In genomic region chr11:19923888-19924756, GRCm38 (mm10) we compare ENCODE assay signal across 8 mouse cellular contexts. TPM values are rescaled to one million over a fixed set of nuclear protein-coding genes. Genes with fewer than 3 reads are reported as not detected.
DNase-seq lines count a peak whose midpoint lies in the region; ATAC-seq and TF ChIP-seq lines count a peak whose summit lies in the region.

Gene Spred2 (plus strand): TSS chr11:19924375.

- no peaks in the 10 kb centered on the region for H3K9me3 ChIP-seq in embryonic facial prominence, embryonic 15.5 days (replicated peaks)

- under 1% methylated on average over 57 of the region's 57 CpGs for WGBS in bone marrow, adult 2 months
- under 1% methylated on average over 54 of the region's 57 CpGs for WGBS in embryonic facial prominence, embryonic 15.5 days

- H3K4me3 ChIP-seq in bone marrow, adult 2 months (replicated peaks; ENCODE audit: control insufficient read depth, low read depth, low read length), result peak within 1 kb of the TSS; percentile 79
- peak within 1 kb of the TSS; percentile 94 for H3K4me3 ChIP-seq in embryonic facial prominence, embryonic 15.5 days (replicated peaks)

- TF ChIP-seq CTCF in bone marrow, adult 2 months (IDR thresholded peaks at IDR 0.05; ENCODE audit: control insufficient read depth, insufficient read depth, low read length), result no peak

- DNase-seq in A20 (ENCODE audit: low read depth, low spot score) (peak; percentile 84), liver (peak; percentile 83)
- peak; percentile 93 for DNase-seq in heart, adult 8-10 months (ENCODE audit: low spot score)
- peak; percentile 96 for DNase-seq in kidney, adult 9 months
- DNase-seq in spleen, postnatal 4 days (ENCODE audit: low spot score in 2 of 2), result peak; percentile 74 to 87

- H3K4me1 ChIP-seq in bone marrow, adult 2 months (ENCODE audit: control insufficient read depth, insufficient read depth, low read length), result peaks cover 3% of the 10 kb centered on the region
- peaks cover 27% of the 10 kb centered on the region for H3K4me1 ChIP-seq in embryonic facial prominence, embryonic 15.5 days

- peak within 1 kb of the TSS; percentile 86 for H3K9ac ChIP-seq in embryonic facial prominence, embryonic 15.5 days

- H3K27me3 ChIP-seq in embryonic facial prominence, embryonic 15.5 days, result no peaks in the 10 kb centered on the region

- ATAC-seq in embryonic facial prominence, embryonic 15.5 days (ENCODE audit: insufficient number of reproducible peaks, low FRiP score, low TSS enrichment, low read depth), result peak; percentile 81
- ATAC-seq in monocyte, adult 5-6 weeks (replicated peaks; ENCODE audit: insufficient number of reproducible peaks, low FRiP score, low TSS enrichment, poor library complexity, severe bottlenecking), result peak; percentile 60

- H3K4me2 ChIP-seq in embryonic facial prominence, embryonic 15.5 days (replicated peaks), result peak within 1 kb of the TSS; percentile 82

- peak within 1 kb of the TSS; percentile 84 for H3K27ac ChIP-seq in bone marrow, adult 2 months (ENCODE audit: control insufficient read depth, insufficient read depth, low read depth, low read length, poor library complexity)
- H3K27ac ChIP-seq in embryonic facial prominence, embryonic 15.5 days (replicated peaks), result peak within 1 kb of the TSS; percentile 96

- no peak for TF ChIP-seq POLR2A in bone marrow, adult 2 months (IDR thresholded peaks at IDR 0.05; ENCODE audit: borderline replicate concordance, control insufficient read depth, low read depth, low read length)

- H3K36me3 ChIP-seq in embryonic facial prominence, embryonic 15.5 days, result no peaks in the 10 kb centered on the region

RNA-seq across cellular contexts. Expression of gene Spred2, which starts in this region (rescaled TPM):
- 3.5 and 7.1 TPM in 2 replicates for polyA plus RNA-seq in bone marrow, adult 2 months (2011; ENCODE audit: insufficient read depth, insufficient read length, low replicate concordance, missing spikeins)
- 8.5 and 9.7 TPM in 2 replicates for polyA plus RNA-seq in embryonic facial prominence, embryonic 15.5 days (2015; fragmentation: Nextera tagmentation; extraction: Ambion mirVana)
- total RNA-seq in heart, adult 8-10 months (2022), result 10 to 100 TPM; 17.0 to 20.7 (median 20.0) TPM
- 4.4 to 10.0 TPM (median 6.4 TPM) in 3 replicates for total RNA-seq in monocyte, adult 5-6 weeks (2017)

Comparison
In these comparisons a context has a peak if more than half of its experiments do, and no peak if none do; other contexts are left out.
1. Peak in every context shown above with its lines: DNase-seq, ATAC-seq, H3K4me3 ChIP-seq and H3K27ac ChIP-seq.